Mouse (Mus musculus): ENCODE results near the gene Urgcp. TPM values are rescaled to one million over a fixed set of nuclear protein-coding genes. Genes with fewer than 3 reads are reported as not detected.

Urgcp gene
- total RNA-seq, 2 experiments from 2014 or later, result 4.5 to 7.0 TPM

- ATAC-seq (replicated peaks; ENCODE audit: poor library complexity), result no peak
Measured at GRCm38 (mm10) chr11:5716246-5716645, 45.9 kb downstream of the Urgcp start.

DNA sequence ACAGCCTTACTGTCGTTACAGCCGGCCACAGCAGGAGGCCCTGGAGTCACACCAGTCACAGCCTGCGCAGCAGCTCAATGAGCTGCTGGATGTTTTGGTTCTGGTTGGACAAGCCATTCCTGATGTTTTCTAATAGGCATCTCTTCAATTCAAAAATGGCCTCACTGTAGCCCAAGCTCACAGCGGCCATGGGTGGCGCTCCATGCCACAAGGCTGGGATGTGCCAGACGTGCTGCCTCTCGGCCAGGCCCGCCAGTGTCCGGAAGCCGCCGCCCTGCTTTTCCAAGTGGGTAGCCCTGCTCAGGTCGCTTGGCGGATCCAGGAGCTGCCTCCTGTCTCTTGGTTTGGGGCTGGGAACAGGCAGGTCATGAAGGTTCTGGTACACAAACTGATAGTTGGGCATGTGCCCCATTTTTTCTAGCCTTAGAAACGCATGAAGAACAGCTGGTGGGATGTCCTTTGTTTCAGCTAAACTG, 46.5 kb downstream of the Urgcp start, which contains the start of gene Mrps24:
TSS of gene Mrps24 (minus strand) at position 51 of the 476 bp plus-strand sequence.
- no peak for ATAC-seq (replicated peaks; ENCODE audit: poor library complexity)

DNA sequence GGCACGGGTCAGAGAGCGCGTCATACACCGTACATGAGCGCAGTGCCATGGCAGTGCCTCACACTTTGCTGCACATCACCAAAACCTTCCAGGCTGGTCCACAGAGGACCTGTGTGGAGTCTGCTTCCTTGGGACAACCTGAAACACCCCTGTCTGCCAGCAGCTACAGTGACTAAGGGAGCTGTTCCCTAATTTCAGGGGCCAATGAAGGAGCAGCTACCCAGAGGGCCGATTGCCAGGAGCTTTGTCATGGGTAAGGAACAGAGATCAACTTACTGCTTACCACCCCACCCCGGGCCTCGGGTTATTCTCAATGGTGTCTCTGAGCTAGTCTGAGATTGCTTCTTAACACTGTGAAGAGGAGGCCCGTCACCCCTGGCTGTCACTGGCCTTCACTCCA, 47.0 kb downstream of the Urgcp start:
- no peak for ATAC-seq (replicated peaks; ENCODE audit: poor library complexity)

DNA sequence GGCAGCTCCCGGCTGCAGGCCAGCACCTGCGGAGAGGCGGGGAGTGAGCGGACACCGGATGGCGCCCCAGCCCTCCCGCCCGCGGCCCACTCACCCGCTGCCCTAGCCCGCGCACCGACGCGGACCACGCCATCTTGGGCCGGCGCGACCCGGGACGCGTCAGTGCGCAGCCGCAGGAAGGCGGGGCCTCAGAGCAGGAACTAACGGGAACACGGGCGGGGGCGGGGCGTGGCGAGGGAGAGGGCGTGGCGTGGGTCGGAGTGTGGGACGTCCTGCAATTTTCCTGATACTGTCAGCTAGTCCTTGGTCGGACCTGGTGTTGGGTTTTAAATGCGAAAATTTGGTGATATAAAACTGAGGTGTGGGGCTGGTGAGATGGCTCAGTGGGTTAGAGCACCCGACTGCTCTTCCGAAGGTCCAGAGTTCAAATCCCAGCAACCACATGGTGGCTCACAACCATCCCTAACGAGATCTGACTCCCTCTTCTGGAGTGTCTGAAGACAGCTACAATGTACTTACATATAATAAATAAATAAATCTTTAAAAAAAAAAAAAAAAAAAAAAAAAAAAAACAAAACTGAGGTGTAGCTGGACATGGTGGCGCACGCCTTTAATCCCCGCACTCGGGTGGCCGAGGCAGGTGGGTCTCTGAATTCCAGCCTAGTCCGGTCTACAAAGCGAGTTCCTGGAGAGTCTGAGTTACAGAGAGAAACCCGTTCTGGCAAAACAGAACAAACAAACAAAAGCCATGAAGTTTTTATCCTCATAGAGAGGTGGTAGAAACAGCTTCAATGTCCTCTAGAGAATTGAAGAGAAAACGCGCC, 54.4 kb downstream of the Urgcp start:
- ATAC-seq (replicated peaks; ENCODE audit: poor library complexity), result peak; percentile 98

DNA sequence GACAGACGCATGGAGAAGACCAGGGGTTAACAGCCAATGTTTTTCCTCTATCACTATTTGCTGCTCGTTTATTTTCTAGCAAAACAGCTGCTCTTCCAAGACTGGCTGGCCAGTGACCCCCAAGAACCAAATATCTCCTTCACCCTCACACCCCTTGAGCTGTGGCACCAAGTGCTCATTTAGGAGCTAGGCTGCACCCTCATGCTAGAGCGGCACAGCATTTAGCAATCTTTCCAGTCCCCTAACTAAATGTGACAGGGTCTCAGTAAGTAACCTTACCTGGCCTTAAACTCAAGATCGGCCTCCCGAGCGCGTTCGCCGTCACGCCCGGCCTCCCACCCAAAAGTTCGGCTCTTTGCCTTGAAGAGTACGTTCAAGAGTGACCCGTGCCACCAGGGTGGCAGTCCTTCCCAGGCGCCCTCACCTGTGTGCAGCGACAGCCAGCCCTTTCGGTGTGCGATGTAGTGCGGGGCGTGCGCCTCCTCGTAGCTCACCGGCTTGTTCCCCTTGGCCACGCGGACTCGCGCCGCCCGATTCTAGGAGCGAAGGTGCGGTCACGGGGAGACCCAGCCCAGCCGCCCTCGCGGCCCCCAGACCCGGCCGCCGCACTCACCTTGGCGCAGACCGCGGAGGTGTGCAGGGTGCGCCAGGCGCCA, 55.2 kb downstream of the Urgcp start:
- peak; percentile 26 for ATAC-seq (replicated peaks; ENCODE audit: poor library complexity)

DNA sequence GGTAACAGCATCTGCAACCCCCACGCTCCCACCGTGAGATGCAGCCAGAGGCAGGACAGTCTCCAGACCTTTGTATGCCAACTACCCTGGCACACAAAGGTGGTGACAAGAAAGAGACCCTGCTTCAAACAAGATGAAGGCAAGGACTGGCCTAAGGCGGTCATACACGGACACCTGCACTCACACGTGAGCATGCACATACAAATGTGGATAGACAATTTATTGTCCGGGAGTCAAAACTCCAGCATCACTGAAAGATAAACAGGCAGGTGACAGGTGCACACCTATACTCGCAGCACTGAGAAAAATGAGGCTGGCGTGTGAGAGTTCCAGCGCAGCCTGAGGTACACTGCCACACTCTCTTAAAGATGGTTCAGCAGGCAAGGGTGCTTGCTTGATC, 56.2 kb downstream of the Urgcp start:
- no peak for ATAC-seq (replicated peaks; ENCODE audit: poor library complexity)

DNA sequence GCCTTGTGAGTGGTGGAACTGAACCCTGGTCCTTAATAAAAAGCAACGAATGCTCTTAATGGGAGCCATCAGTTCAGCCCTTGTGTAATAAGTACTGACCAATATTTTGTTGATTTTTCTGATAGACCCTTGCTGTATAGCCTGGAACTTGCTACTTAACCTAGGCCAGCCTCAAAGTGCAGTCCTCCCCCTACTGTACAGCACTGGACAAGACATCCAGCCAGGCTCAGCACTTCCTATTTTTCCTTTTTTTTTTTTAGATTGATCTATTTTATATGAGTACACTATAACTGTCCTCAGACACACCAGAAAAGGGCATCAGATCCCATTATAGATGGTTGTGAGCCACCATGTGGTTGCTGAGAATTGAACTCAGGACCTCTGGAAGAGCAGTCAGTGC, 58.8 kb downstream of the Urgcp start:
- no peak for ATAC-seq (replicated peaks; ENCODE audit: poor library complexity)

DNA sequence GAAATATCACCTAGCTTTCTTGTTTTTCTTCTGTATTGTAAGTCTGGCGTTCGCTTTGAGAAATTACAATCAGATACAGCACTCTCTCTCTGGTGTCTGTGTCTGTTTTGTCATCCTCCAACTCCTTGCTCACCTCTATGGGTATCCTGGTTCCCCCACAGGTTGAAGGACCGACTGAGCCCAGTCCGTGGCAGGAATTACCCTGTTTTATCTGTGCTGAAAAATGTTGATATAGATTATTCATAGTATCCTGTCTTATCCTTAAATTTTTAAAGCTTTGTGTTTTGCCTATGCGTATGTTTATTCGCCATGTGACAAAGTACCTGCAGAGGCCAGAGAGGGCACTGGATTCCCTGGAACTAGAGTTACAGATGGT, 59.2 kb downstream of the Urgcp start:
- no peak for ATAC-seq (replicated peaks; ENCODE audit: poor library complexity)

- no peak for ATAC-seq (replicated peaks; ENCODE audit: poor library complexity)
Measured at GRCm38 (mm10) chr11:5702271-5702956, 59.8 kb downstream of the Urgcp start.

- no peak for ATAC-seq (replicated peaks; ENCODE audit: poor library complexity)
Measured at GRCm38 (mm10) chr11:5701821-5702220, 60.4 kb downstream of the Urgcp start.

DNA sequence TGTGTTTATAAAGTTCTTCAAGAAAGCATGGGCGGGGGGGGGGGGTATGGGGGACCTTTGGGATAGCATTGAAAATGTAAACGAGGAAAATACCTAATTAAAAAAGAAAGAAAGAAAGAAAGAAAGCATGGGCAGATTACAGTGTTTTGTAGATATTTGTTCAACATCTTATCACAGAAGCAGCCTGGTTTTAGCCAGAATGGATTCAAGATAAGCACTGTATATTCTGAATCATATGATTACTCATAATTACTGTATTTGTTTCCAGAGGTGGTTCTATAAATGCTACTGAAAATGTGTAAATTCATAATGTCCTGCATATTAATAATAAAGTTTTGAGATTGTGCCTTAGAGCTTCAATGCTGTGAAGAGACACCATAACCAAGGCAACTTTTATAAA, 60.9 kb downstream of the Urgcp start:
- ATAC-seq (replicated peaks; ENCODE audit: poor library complexity), result peak; percentile 58

DNA sequence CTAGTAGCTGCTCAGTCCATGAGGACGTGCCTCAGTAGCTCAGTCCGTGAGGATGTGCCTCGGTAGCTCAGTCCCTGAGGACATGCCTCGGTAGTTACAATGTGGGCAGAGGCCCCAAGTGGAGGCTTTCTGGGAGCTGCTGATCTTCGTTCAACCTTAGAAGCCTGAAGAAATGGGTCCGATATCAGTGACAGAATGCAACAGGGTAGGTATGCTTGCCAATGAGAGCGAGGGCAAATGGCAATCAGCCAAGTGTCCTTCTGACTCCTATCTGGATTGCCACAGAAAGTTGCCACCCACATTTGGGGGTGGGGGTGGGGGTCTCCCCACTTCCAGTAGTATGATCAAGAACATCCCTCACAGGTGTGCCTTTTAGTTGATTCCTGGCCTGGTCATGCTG, 61.4 kb downstream of the Urgcp start:
- ATAC-seq (replicated peaks; ENCODE audit: poor library complexity), result peak; percentile 72

DNA sequence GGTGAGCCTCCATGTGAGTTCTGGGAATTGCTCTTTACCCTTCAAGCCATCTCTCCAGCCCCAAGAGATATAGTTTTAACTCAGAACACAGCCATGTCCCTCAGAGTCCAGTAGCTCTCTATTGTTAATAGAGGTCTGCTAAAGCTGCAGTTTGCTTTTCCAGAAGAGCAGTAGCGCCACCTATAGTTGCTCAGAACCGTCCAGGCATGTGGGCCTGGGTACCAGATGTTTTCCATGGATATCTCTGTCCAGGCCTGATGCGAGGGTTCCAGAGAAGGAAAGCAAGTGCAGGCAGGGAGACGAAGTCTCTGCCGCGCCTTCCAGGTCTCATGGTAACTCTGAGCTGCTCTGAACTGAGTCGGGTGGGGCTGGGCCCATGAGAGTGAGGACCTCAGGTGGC, 70.4 kb downstream of the Urgcp start:
- ATAC-seq (replicated peaks; ENCODE audit: poor library complexity), result 0 out of 2 replicates have a peak, but pooled peaks have one; percentile 34

GRCm38 (mm10) chr11:5684283-5684682, 77.9 kb downstream of the Urgcp start:
- ATAC-seq (replicated peaks; ENCODE audit: poor library complexity), result peak; percentile 58

DNA sequence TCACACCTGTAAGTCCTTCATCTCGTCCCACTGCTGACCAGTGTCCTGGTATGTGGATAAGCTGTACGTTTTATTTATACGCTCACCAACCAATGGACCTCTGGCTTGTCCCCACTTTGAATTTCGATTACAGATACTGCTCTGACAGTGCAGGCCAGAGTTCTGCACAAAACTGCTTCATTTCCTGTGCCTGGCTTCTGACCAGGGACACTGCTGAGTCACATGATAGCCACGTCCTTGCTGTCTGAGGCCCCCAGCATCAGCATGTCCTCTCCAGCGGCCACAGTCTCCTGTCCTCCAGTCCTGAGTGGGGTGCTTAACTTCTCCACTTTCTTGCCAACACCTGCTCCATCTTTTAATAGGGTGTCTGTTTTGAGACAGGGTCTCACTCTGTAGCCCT, 79.6 kb downstream of the Urgcp start:
- ATAC-seq (replicated peaks; ENCODE audit: poor library complexity), result no peak

Other genes with a start within 250 kb of the Urgcp start
- 215 and 235 TPM in 2 replicates for gene Xbp1, start 241.7 kb downstream of the Urgcp start, total RNA-seq (2015)
- gene Xbp1, start 241.7 kb downstream of the Urgcp start, total RNA-seq (2017), result 165 and 167 TPM in 2 replicates
- gene Ccdc117, start 220.2 kb downstream of the Urgcp start, total RNA-seq (2015), result 17.1 and 19.2 TPM in 2 replicates
- 29.4 and 32.9 TPM in 2 replicates for gene Ccdc117, start 220.2 kb downstream of the Urgcp start, total RNA-seq (2017)
- gene Ankrd36, start 192.7 kb downstream of the Urgcp start, total RNA-seq (2015), result not detected in 2 replicates
- 0.10 TPM in 1 of 2 replicates, not detected in the other for gene Ankrd36, start 192.7 kb downstream of the Urgcp start, total RNA-seq (2017)
- 85.7 and 101 TPM in 2 replicates for gene Mrps24, start 46.7 kb downstream of the Urgcp start, total RNA-seq (2015)
- gene Mrps24, start 46.7 kb downstream of the Urgcp start, total RNA-seq (2017), result 42.5 and 58.5 TPM in 2 replicates
- 43.9 and 44.5 TPM in 2 replicates for gene Dbnl, start 26.1 kb upstream of the Urgcp start, total RNA-seq (2015)
- gene Dbnl, start 26.1 kb upstream of the Urgcp start, total RNA-seq (2017), result 85.9 and 92.9 TPM in 2 replicates
- not detected in 2 replicates for gene Pgam2, start 41.4 kb upstream of the Urgcp start, total RNA-seq (2015)
- gene Pgam2, start 41.4 kb upstream of the Urgcp start, total RNA-seq (2017), result not detected in 2 replicates
- gene Polm, start 75.6 kb upstream of the Urgcp start, total RNA-seq (2015), result 2.1 and 3.3 TPM in 2 replicates
- gene Polm, start 75.6 kb upstream of the Urgcp start, total RNA-seq (2017), result 1.3 and 1.4 TPM in 2 replicates
- not detected in 2 replicates for gene Aebp1, start 99.6 kb upstream of the Urgcp start, total RNA-seq (2015)
- not detected in 2 replicates for gene Aebp1, start 99.6 kb upstream of the Urgcp start, total RNA-seq (2017)
- gene Pold2, start 115.9 kb upstream of the Urgcp start, total RNA-seq (2015), result 63.9 and 65.8 TPM in 2 replicates
- 48.4 and 52.0 TPM in 2 replicates for gene Pold2, start 115.9 kb upstream of the Urgcp start, total RNA-seq (2017)
- not detected in 2 replicates for gene Myl7, start 136.4 kb upstream of the Urgcp start, total RNA-seq (2015)
- not detected in 2 replicates for gene Myl7, start 136.4 kb upstream of the Urgcp start, total RNA-seq (2017)
- gene Gck, start 187.7 kb upstream of the Urgcp start, total RNA-seq (2015), result not detected in 2 replicates
- not detected in 2 replicates for gene Gck, start 187.7 kb upstream of the Urgcp start, total RNA-seq (2017)
- 17.4 and 18.2 TPM in 2 replicates for gene Ykt6, start 193.3 kb upstream of the Urgcp start, total RNA-seq (2015)
- gene Ykt6, start 193.3 kb upstream of the Urgcp start, total RNA-seq (2017), result 44.4 and 48.7 TPM in 2 replicates